Mouse (Mus musculus) liver, embryonic 14.5 days (tissue): ENCODE results near the gene Olfr287.

Experiments
- CTCF ChIP-seq: IDR thresholded peaks from 2 replicates; pipeline ENCODE4 v1.5.1; 2016; ENCODE audit warnings: antibody characterized with exemption, low read depth, control low read depth
- EP300 ChIP-seq: IDR thresholded peaks from 2 replicates; pipeline ENCODE4 v1.6.1; 2016; ENCODE audit warnings: antibody characterized with exemption, low read depth

- no peak for TF ChIP-seq EP300
- no peak for TF ChIP-seq CTCF
Observed at GRCm38 (mm10) chr15:98162561-98162960, 58.3 kb downstream of the Olfr287 start.
